Mouse (Mus musculus): ENCODE data around the gene Gm8237. TPM values are rescaled to one million over a fixed set of nuclear protein-coding genes. Genes with fewer than 3 reads are reported as not detected.

Gene Gm8237
- not detected for polyA plus RNA-seq (2014; fragmentation: Illumina TruSeq; extraction: RNeasy Lipid Tissue Mini Kit (QIAGEN cat#74804); ENCODE audit: low read depth, low replicate concordance)

GRCm38 (mm10) chr14:5880241-5880640 lies at the start of gene Gm8237:
Gene Gm8237 (minus strand): TSS chr14:5880382.

GRCm38 (mm10) chr14:5830229-5830628 lies 50.0 kb downstream of the Gm8237 start, which contains the start of gene Gm3424:
Gene Gm3424 (minus strand): TSS chr14:5830329.

Other genes starting within 250 kb of the Gm8237 start
- not detected for gene Gm8265, start 247.4 kb downstream of the Gm8237 start, polyA plus RNA-seq (2014; fragmentation: Illumina TruSeq; extraction: RNeasy Lipid Tissue Mini Kit (QIAGEN cat#74804); ENCODE audit: low read depth, low replicate concordance)
- gene Gm9603, start 192.9 kb downstream of the Gm8237 start, polyA plus RNA-seq (2014; fragmentation: Illumina TruSeq; extraction: RNeasy Lipid Tissue Mini Kit (QIAGEN cat#74804); ENCODE audit: low read depth, low replicate concordance) = not detected
- gene Gm3373, start 138.8 kb downstream of the Gm8237 start, polyA plus RNA-seq (2014; fragmentation: Illumina TruSeq; extraction: RNeasy Lipid Tissue Mini Kit (QIAGEN cat#74804); ENCODE audit: low read depth, low replicate concordance) = 0.66 TPM
- gene Gm3383, start 72.4 kb downstream of the Gm8237 start, polyA plus RNA-seq (2014; fragmentation: Illumina TruSeq; extraction: RNeasy Lipid Tissue Mini Kit (QIAGEN cat#74804); ENCODE audit: low read depth, low replicate concordance) = 0.31 TPM
- 0.81 TPM for gene Gm3424, start 50.1 kb downstream of the Gm8237 start, polyA plus RNA-seq (2014; fragmentation: Illumina TruSeq; extraction: RNeasy Lipid Tissue Mini Kit (QIAGEN cat#74804); ENCODE audit: low read depth, low replicate concordance)
- 0.26 TPM for gene Gm3248, start 81.4 kb upstream of the Gm8237 start, polyA plus RNA-seq (2014; fragmentation: Illumina TruSeq; extraction: RNeasy Lipid Tissue Mini Kit (QIAGEN cat#74804); ENCODE audit: low read depth, low replicate concordance)
- not detected for gene Gm3453, start 98.8 kb upstream of the Gm8237 start, polyA plus RNA-seq (2014; fragmentation: Illumina TruSeq; extraction: RNeasy Lipid Tissue Mini Kit (QIAGEN cat#74804); ENCODE audit: low read depth, low replicate concordance)
- gene Gm6337, start 177.9 kb upstream of the Gm8237 start, polyA plus RNA-seq (2014; fragmentation: Illumina TruSeq; extraction: RNeasy Lipid Tissue Mini Kit (QIAGEN cat#74804); ENCODE audit: low read depth, low replicate concordance) = not detected
- 0.16 TPM for gene Gm8206, start 213.6 kb upstream of the Gm8237 start, polyA plus RNA-seq (2014; fragmentation: Illumina TruSeq; extraction: RNeasy Lipid Tissue Mini Kit (QIAGEN cat#74804); ENCODE audit: low read depth, low replicate concordance)
- 0.55 TPM for gene Gm3468, start 228.3 kb upstream of the Gm8237 start, polyA plus RNA-seq (2014; fragmentation: Illumina TruSeq; extraction: RNeasy Lipid Tissue Mini Kit (QIAGEN cat#74804); ENCODE audit: low read depth, low replicate concordance)
- 0.55 TPM for gene Gm3476, start 245.4 kb upstream of the Gm8237 start, polyA plus RNA-seq (2014; fragmentation: Illumina TruSeq; extraction: RNeasy Lipid Tissue Mini Kit (QIAGEN cat#74804); ENCODE audit: low read depth, low replicate concordance)